32 mouse cellular contexts compared by ENCODE assay signal in genomic region chr11:8784413-8784812, GRCm38 (mm10).
DNase-seq lines count a peak whose midpoint lies in the region; ATAC-seq lines count a peak whose summit lies in the region.
"Had no signal": no experiment of that assay in that cellular context is flagged by ENCODE, and none has a peak within 500 bp of the region (broad histone marks: within the 10 kb centered on the region; RNA-seq: fewer than 3 reads in every experiment).

No protein-coding gene starts in this region.

- no peaks in the 10 kb centered on the region for H3K9me3 ChIP-seq in hindbrain, embryonic 14.5 days (ENCODE audit: control insufficient read depth, low read length)
- no peaks in the 10 kb centered on the region for H3K9me3 ChIP-seq in hindbrain, embryonic 12.5 days (replicated peaks)
- no peaks in the 10 kb centered on the region for H3K9me3 ChIP-seq in kidney, embryonic 15.5 days (replicated peaks)
- H3K9me3 ChIP-seq: embryonic facial prominence, embryonic 12.5 days; G1E; limb, embryonic 15.5 days; midbrain, embryonic 13.5 days had no signal

- 79% methylated on average over 4 of the region's 4 CpGs for WGBS in hindbrain, embryonic 14.5 days
- WGBS in hindbrain, embryonic 12.5 days, result 81% methylated on average over 4 of the region's 4 CpGs
- 76% methylated on average over 4 of the region's 4 CpGs for WGBS in kidney, embryonic 15.5 days

- H3K4me1 ChIP-seq in hindbrain, embryonic 14.5 days (replicated peaks; ENCODE audit: control insufficient read depth, insufficient read depth, low read length), result 0 out of 2 replicates have a peak, but pooled peaks cover 3% of the 10 kb centered on the region
- H3K4me1 ChIP-seq in hindbrain, embryonic 12.5 days, result no peaks in the 10 kb centered on the region
- peaks cover 46% of the 10 kb centered on the region for H3K4me1 ChIP-seq in kidney, embryonic 15.5 days

- DNase-seq in hindbrain, embryonic 14.5 days (ENCODE audit: low spot score), result no peak
- no peak for DNase-seq in kidney, postnatal 10 days
- DNase-seq in ZHBTc4 (ENCODE audit: low read depth, low spot score), result peak; percentile 30
- DNase-seq in retina, postnatal 1 day, result peak; percentile 53
- no peak for DNase-seq in ovary, postnatal 14 days (ENCODE audit: low spot score)
- DNase-seq: adrenal gland, postnatal 10 days; cerebellum, adult 8-10 months; cerebellum, postnatal 25 days; embryo, embryonic 11 days; gastrocnemius, postnatal 14 days; heart, postnatal 36 days; kidney, adult 18-20 months; kidney, postnatal 36 days; lung, adult 2 months; lung, postnatal 10 days; right cerebral cortex, adult 18-20 months; thymus, adult 18-20 months; thymus, postnatal 25 days had no signal

- H3K4me3 ChIP-seq in hindbrain, embryonic 14.5 days (replicated peaks; ENCODE audit: low read length), result no peak overlapping the region
- no peak overlapping the region for H3K4me3 ChIP-seq in hindbrain, embryonic 12.5 days
- no peak overlapping the region for H3K4me3 ChIP-seq in kidney, embryonic 15.5 days (replicated peaks)
- H3K4me3 ChIP-seq: embryonic facial prominence, embryonic 12.5 days; layer of hippocampus, adult 2 months; left cerebral cortex, adult 2 months; limb, embryonic 15.5 days; midbrain, embryonic 13.5 days had no signal

- ATAC-seq in hindbrain, embryonic 14.5 days (ENCODE audit: low FRiP score), result 0 out of 2 replicates have a peak, but pooled peaks have one; percentile 36
- no peak for ATAC-seq in hindbrain, embryonic 12.5 days (ENCODE audit: low FRiP score)
- no peak; the same call in 1 of the 2 replicates for ATAC-seq in kidney, embryonic 15.5 days (replicated peaks; ENCODE audit: low FRiP score)
- ATAC-seq: forebrain, embryonic 14.5 days; inflammation-experienced regulatory T-cells, adult 6 months; midbrain, embryonic 13.5 days had no signal

- H3K9ac ChIP-seq in hindbrain, embryonic 14.5 days, result no peak overlapping the region
- H3K9ac ChIP-seq in hindbrain, embryonic 12.5 days, result no peak overlapping the region
- H3K9ac ChIP-seq in kidney, embryonic 15.5 days, result no peak overlapping the region
- H3K9ac ChIP-seq: embryonic facial prominence, embryonic 12.5 days; limb, embryonic 15.5 days; liver, embryonic 14.5 days; midbrain, embryonic 13.5 days had no signal

- H3K36me3 ChIP-seq in hindbrain, embryonic 14.5 days (replicated peaks; ENCODE audit: control insufficient read depth, insufficient read depth), result no peaks in the 10 kb centered on the region
- no peaks in the 10 kb centered on the region for H3K36me3 ChIP-seq in hindbrain, embryonic 12.5 days
- no peaks in the 10 kb centered on the region for H3K36me3 ChIP-seq in kidney, embryonic 15.5 days
- H3K36me3 ChIP-seq: embryonic facial prominence, embryonic 12.5 days; G1E; limb, embryonic 15.5 days; midbrain, embryonic 13.5 days had no signal

- no peak overlapping the region for H3K4me2 ChIP-seq in hindbrain, embryonic 14.5 days (replicated peaks)
- no peak overlapping the region for H3K4me2 ChIP-seq in hindbrain, embryonic 12.5 days (replicated peaks)
- H3K4me2 ChIP-seq in kidney, embryonic 15.5 days, result no peak overlapping the region
- H3K4me2 ChIP-seq: embryonic facial prominence, embryonic 12.5 days; heart, embryonic 11.5 days; limb, embryonic 15.5 days; midbrain, embryonic 13.5 days had no signal

- H3K27ac ChIP-seq in hindbrain, embryonic 14.5 days, result no peak overlapping the region
- H3K27ac ChIP-seq in hindbrain, embryonic 12.5 days, result no peak overlapping the region
- H3K27ac ChIP-seq in kidney, embryonic 15.5 days, result 0 out of 2 replicates have a peak overlapping the region, but pooled peaks have one; percentile 28
- H3K27ac ChIP-seq: embryonic facial prominence, embryonic 12.5 days; layer of hippocampus, adult 2 months; left cerebral cortex, adult 2 months; limb, embryonic 15.5 days; liver, embryonic 14.5 days; macrophage; midbrain, embryonic 13.5 days; stomach, postnatal 0 days had no signal

- H3K27me3 ChIP-seq in hindbrain, embryonic 14.5 days (ENCODE audit: control insufficient read depth, insufficient read depth, low read length), result no peaks in the 10 kb centered on the region
- no peaks in the 10 kb centered on the region for H3K27me3 ChIP-seq in hindbrain, embryonic 12.5 days
- H3K27me3 ChIP-seq in kidney, embryonic 15.5 days, result no peaks in the 10 kb centered on the region
- H3K27me3 ChIP-seq: embryonic facial prominence, embryonic 12.5 days; limb, embryonic 15.5 days; midbrain, embryonic 13.5 days had no signal

Comparison
In these comparisons a context has a peak if more than half of its experiments do, and no peak if none do; other contexts are left out.
1. DNase-seq: peak in ZHBTc4 (single experiment) and retina, postnatal 1 day (single experiment); none in hindbrain, embryonic 14.5 days (single experiment), kidney, postnatal 10 days (single experiment) and ovary, postnatal 14 days (single experiment).